Mouse (Mus musculus): ENCODE measurements around the gene Fbxo46.

GRCm38 (mm10) chr7:19082171-19082570 is 37.5 kb upstream of the Fbxo46 start:
- TF ChIP-seq POLR2A (IDR thresholded peaks at IDR 0.05; ENCODE audit: borderline replicate concordance, insufficient read depth, low read length) = no peak
- TF ChIP-seq CTCF (IDR thresholded peaks at IDR 0.05; ENCODE audit: borderline replicate concordance, insufficient read depth, low read depth, low read length) = no peak

Data from cerebellum, adult 2 months (tissue).